Mouse (Mus musculus) cerebellum, adult 18-20 months (tissue): ENCODE measurements around the gene Selenon.
"Not testable (repeated sequence)": the region's sequence is repeated elsewhere in the genome, so short reads cannot be mapped to it uniquely, and the experiment has no call there.

Source experiments
- DNase-seq, 2 experiments: peaks; one replicate each; pipeline ENCODE4 v3.0.0; 2021

The Selenon gene

GRCm38 (mm10) chr4:134505303-134505789, 46.6 kb downstream of the Selenon start:
- no peak for DNase-seq

- DNase-seq, result no peak
Measured at GRCm38 (mm10) chr4:134503686-134504357, 48.1 kb downstream of the Selenon start.

- no peak for DNase-seq
Measured at GRCm38 (mm10) chr4:134501095-134501494, 50.9 kb downstream of the Selenon start.

GRCm38 (mm10) chr4:134498983-134499382, 53.0 kb downstream of the Selenon start:
- DNase-seq, result not testable (repeated sequence)

- no peak for DNase-seq
Measured at GRCm38 (mm10) chr4:134497986-134498731, 53.8 kb downstream of the Selenon start.

- DNase-seq, result no peak
Measured at GRCm38 (mm10) chr4:134497223-134497622, 54.7 kb downstream of the Selenon start.

- peak; percentile 88 to 89 for DNase-seq
Measured at GRCm38 (mm10) chr4:134496595-134497210, 55.3 kb downstream of the Selenon start, which contains the start of gene Paqr7. Gene Paqr7 (plus strand): TSS chr4:134496697.

- no peak for DNase-seq
Measured at GRCm38 (mm10) chr4:134495546-134495923, 56.4 kb downstream of the Selenon start.

- DNase-seq, result no peak
Measured at GRCm38 (mm10) chr4:134494780-134495545, 57.0 kb downstream of the Selenon start.

GRCm38 (mm10) chr4:134494161-134494560, 57.8 kb downstream of the Selenon start:
- DNase-seq, result not testable (repeated sequence)

GRCm38 (mm10) chr4:134491716-134492115, 60.2 kb downstream of the Selenon start:
- DNase-seq, result no peak

- DNase-seq, result no peak
Measured at GRCm38 (mm10) chr4:134489986-134490665, 61.8 kb downstream of the Selenon start.

GRCm38 (mm10) chr4:134488211-134488610, 63.8 kb downstream of the Selenon start:
- DNase-seq, result no peak
